Mouse (Mus musculus): ENCODE data around the gene Serpinb1b. TPM values are rescaled to one million over a fixed set of nuclear protein-coding genes. Genes with fewer than 3 reads are reported as not detected.

The Serpinb1b gene
- polyA plus RNA-seq, 1 experiment: 0.06 TPM

DNA sequence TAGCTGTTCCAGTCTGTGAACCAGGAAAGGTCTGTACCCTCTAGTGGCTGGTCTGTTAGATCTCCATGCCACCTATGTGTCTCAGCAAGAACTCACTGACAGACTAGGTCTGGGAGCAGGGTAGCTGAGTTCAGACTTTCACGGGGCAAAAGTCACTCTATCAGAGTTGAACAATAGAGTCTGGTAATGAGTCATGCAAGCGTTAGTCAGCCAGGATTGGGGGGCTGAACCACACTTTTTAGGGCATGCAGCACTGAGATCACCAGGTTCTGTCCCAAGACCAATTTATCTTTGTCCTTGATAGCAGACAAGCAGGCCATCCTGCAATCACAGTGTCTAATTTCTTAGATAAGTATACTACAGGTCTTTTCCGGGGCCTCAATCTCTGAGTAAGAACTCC is 63.1 kb downstream of the Serpinb1b start:
- no peak for TF ChIP-seq POLR2A (IDR thresholded peaks at IDR 0.05; ENCODE audit: low read depth, low read length)
- TF ChIP-seq CTCF (IDR thresholded peaks at IDR 0.05; ENCODE audit: extremely low read depth, insufficient read depth, insufficient read length, insufficient replicate concordance): no peak
- H3K36me3 ChIP-seq (ENCODE audit: control insufficient read depth, insufficient read depth, low read length): no peaks in the 10 kb centered on the region
- no peaks in the 10 kb centered on the region for H3K4me1 ChIP-seq (ENCODE audit: control insufficient read depth, insufficient read depth, insufficient read length)
- DNase-seq (ENCODE audit: low read depth in 1 of 2, low spot score in 2 of 2): no peak
- no peak overlapping the region for H3K4me3 ChIP-seq (ENCODE audit: extremely low read depth, insufficient read depth, insufficient read length)
- H3K27ac ChIP-seq (ENCODE audit: insufficient read depth, low read length): no peak overlapping the region
- no peaks in the 10 kb centered on the region for H3K27me3 ChIP-seq (ENCODE audit: control insufficient read depth, insufficient read depth, low read length)
- WGBS: 70% methylated on average over 3 of the region's 3 CpGs

Other genes with a start within 250 kb of the Serpinb1b start
- gene Serpinb1a, start 227.4 kb upstream of the Serpinb1b start, polyA plus RNA-seq (2012; rRNA removed): 24.6 and 30.2 TPM in 2 replicates
- gene Serpinb1c, start 180.4 kb upstream of the Serpinb1b start, polyA plus RNA-seq (2012; rRNA removed): not detected in 2 replicates
- 10.5 and 13.0 TPM in 2 replicates for gene Serpinb6b, start 113.4 kb upstream of the Serpinb1b start, polyA plus RNA-seq (2012; rRNA removed)
- 5.8 and 7.0 TPM in 2 replicates for gene Serpinb9, start 75.3 kb upstream of the Serpinb1b start, polyA plus RNA-seq (2012; rRNA removed)
- 0.32 and 0.36 TPM in 2 replicates for gene Serpinb9b, start 51.2 kb upstream of the Serpinb1b start, polyA plus RNA-seq (2012; rRNA removed)
- not detected in 2 replicates for gene Serpinb9c, start 81.2 kb downstream of the Serpinb1b start, polyA plus RNA-seq (2012; rRNA removed)
- gene Serpinb9d, start 114.4 kb downstream of the Serpinb1b start, polyA plus RNA-seq (2012; rRNA removed): not detected in 2 replicates
- not detected in 2 replicates for gene Serpinb9e, start 171.0 kb downstream of the Serpinb1b start, polyA plus RNA-seq (2012; rRNA removed)
- gene Serpinb9f, start 245.5 kb downstream of the Serpinb1b start, polyA plus RNA-seq (2012; rRNA removed): not detected in 2 replicates